ENCODE assay signal across 22 mouse cellular contexts in genomic region chr1:128914811-128915210, GRCm38 (mm10).
"Had no signal": no experiment of that assay in that cellular context is flagged by ENCODE, and none has a peak within 500 bp of the region (broad histone marks: within the 10 kb centered on the region; RNA-seq: fewer than 3 reads in every experiment).

No protein-coding gene starts in this region.

- ATAC-seq: hindbrain, embryonic 16.5 days; hindbrain, postnatal 0 days; inflammation-experienced regulatory T-cells, adult 6 months; intestine, embryonic 15.5 days; intestine, embryonic 16.5 days; intestine, postnatal 0 days had no signal

- DNase-seq: heart, postnatal 10 days; heart, postnatal 14 days; heart, postnatal 36 days; heart, postnatal 4 days; kidney, adult 11 months; kidney, adult 18-20 months; kidney, adult 2 months; kidney, adult 8-10 months; kidney, adult 9 months; kidney, postnatal 10 days; kidney, postnatal 14 days; kidney, postnatal 25 days; kidney, postnatal 36 days; kidney, postnatal 4 days; layer of hippocampus, adult 9-11 months; layer of hippocampus, postnatal 36 days had no signal
